Mouse (Mus musculus) ES-Bruce4 (cell line): ENCODE results near the gene Il1rap.

Source experiments
- CTCF ChIP-seq: IDR thresholded peaks from one replicate; pipeline ENCODE4 v1.8.1; 2011; ENCODE audit warnings: low read depth, low read length
- POLR2A ChIP-seq: IDR thresholded peaks from one replicate; pipeline ENCODE4 v1.8.1; 2011; ENCODE audit warnings: low read length; ENCODE audit not compliant: insufficient read depth

DNA sequence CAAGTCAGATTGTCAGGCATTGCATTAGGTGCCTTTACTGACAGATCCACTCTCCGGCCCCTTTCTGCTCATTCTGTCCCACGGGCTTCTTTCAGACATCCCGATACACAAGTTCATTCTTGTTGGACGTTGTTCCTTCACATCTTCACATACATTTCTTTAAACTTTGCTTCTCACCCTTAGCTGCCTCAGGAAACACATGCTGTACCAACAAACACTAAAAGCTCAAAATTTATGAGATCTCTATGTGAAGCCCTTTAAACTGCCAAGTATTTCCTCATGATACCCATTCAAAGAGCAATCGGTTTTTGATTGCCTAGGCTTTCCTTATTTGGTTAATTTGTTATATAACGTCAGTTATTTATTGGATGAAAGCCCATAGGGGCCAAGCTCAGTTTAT is 61.6 kb downstream of the Il1rap start:
- no peak for TF ChIP-seq CTCF
- no peak for TF ChIP-seq POLR2A
